Mouse (Mus musculus) brain, embryonic 14.5 days (tissue): ENCODE data around the gene Tmem223.

Source experiments
- CTCF ChIP-seq: fragments of 200-500 bp; IDR thresholded peaks from 2 replicates; pipeline ENCODE4 v1.5.1; 2012; ENCODE audit warnings: inconsistent platforms, mild to moderate bottlenecking, moderate library complexity, borderline replicate concordance; ENCODE audit not compliant: insufficient read depth, insufficient read length; ENCODE audit errors: extremely low read depth
- POLR2A ChIP-seq: fragments of 200-500 bp; IDR thresholded peaks from 2 replicates; pipeline ENCODE4 v1.6.1; 2012; ENCODE audit warnings: mild to moderate bottlenecking, inconsistent platforms, borderline replicate concordance; ENCODE audit not compliant: poor library complexity, insufficient read depth, insufficient read length, severe bottlenecking; ENCODE audit errors: extremely low read depth

DNA sequence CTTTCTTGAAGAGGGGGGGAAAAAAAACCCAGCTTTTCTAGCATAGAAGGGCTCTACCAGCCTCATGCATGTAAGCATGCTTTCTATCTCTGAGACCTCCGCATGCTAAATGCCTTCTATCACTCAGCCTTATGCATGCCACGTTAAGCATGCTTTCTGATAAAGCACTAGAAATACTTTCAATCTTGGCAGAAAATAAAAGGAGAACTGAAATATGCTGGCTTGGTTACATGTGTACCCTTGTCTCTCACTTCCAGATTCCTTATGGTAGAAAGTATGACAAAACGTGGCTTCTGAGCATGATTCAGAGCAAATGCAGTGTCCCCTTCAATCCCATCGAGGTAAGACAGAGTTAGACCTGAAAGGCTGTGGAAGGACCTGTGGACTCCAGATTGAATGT is 7.5 kb upstream of the Tmem223 start:
- TF ChIP-seq POLR2A (no peak), CTCF (no peak)
